Mouse (Mus musculus) cerebellum, adult 2 months (tissue): ENCODE results near the gene Rasa3.

Source experiments
- CTCF ChIP-seq: fragments of 200-500 bp; IDR thresholded peaks from 2 replicates; pipeline ENCODE4 v1.5.1; 2011; ENCODE audit warnings: low read depth, mild to moderate bottlenecking, control low read depth, low read length, moderate library complexity, borderline replicate concordance; ENCODE audit not compliant: insufficient read depth
- POLR2A ChIP-seq: fragments of 200-500 bp; IDR thresholded peaks from 2 replicates; pipeline ENCODE4 v1.6.1; 2011; ENCODE audit warnings: low read length, control low read depth, borderline replicate concordance; ENCODE audit not compliant: insufficient read depth

GRCm38 (mm10) chr8:13623038-13623750 is 54.2 kb downstream of the Rasa3 start:
- TF ChIP-seq CTCF, result no peak
- TF ChIP-seq POLR2A, result no peak
